Mouse (Mus musculus): ENCODE measurements at regions not wholly inside any gene's neighbourhood (a gene's known extent, or its start where the extent isn't known, plus 50 kb on each side); places are given as distances from the start of the nearest gene placed in this dataset.
A peak's percentile ranks its signal among the peaks of the same experiment; 100 is the strongest.

DNA sequence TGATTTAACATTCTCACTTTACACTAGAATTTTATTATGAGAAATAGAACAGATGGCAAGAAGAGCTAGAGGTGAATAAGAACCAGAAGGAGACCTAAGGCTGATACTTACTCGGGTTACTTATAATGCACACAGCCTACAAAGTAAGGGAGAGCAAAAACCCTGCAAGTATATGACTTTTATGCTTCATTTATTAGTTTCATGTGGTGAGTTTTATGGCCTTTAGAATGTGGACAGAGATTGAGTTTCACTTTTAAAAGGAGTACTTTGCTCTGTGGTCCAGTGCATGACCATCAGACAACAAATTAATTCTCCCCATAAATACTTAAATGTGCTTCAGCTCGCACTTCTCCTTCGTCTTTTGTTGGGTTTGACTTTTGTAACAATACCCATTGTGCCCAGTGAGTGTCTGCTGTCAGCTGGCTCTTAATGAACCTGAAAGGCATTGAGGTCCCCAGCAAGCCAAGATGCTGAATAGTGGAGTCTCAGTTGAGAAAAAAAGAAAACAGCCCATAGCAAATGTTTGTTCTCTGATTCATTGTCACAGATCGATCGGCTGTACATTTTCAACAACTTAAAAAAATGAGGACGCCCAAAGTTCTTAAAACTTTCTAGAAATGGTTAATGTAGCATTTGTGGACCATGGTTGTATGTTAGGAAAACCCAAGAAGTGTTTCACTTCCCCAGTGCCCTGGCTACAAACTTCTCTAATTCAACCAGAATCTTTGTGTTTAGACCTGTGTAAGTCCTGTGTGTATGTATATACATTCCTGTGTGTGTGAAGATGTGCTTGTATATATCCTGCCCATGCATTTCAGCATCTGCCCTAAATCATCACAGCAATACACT, 194.5 kb downstream of the Gm5426 start:
- DNase-seq, result no peak

DNA sequence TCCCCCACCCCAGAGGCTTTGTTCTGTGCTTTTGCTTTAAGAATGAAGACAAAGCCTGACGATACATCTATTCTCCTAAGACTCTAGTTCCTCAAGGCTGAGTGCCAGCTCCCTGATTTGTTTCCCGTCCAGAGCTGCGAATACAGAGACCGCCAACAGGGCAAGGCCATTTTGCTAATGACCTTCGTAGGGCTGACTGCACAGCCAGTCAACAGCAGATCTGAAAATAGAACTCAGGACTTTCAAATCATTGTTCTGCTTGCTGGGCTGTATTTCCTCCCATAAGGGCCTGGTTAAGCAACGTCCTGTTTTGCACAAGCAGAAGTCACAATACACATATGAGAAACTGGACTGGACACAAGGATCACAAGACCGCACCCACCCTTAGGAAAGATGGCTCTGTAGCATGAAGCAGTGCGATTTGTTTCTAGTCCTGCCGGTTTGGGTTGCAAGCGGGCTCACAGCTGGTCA, 196.4 kb downstream of the Gm5426 start:
- peak; percentile 34 to 64 for DNase-seq

DNA sequence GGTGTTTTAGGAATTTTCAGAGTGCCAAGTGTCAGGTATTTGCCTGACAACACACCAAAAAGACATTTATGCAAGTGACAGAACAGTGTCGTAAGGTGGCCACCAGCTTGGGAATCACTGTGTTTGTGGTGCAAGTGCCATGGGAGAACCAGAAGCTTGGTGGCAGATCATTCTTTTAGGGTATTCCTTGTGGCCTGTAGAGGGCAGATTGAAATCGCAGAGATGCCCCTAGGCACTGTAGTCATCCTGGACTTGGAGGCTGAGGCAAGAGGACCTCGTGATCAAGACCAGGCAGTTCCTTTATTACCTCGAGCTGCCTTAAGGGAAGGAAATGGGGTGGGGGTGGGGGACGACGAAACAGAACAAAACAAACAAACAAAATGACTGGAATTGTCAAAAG, 196.8 kb downstream of the Gm5426 start:
- DNase-seq, result no peak

- no peak for DNase-seq
These were observed 199.9 kb downstream of the Gm5426 start for GRCm38 (mm10) chr10:96336271-96336670.

- DNase-seq, result no peak
These were observed 200.8 kb downstream of the Gm5426 start for GRCm38 (mm10) chr10:96337088-96337666.

DNA sequence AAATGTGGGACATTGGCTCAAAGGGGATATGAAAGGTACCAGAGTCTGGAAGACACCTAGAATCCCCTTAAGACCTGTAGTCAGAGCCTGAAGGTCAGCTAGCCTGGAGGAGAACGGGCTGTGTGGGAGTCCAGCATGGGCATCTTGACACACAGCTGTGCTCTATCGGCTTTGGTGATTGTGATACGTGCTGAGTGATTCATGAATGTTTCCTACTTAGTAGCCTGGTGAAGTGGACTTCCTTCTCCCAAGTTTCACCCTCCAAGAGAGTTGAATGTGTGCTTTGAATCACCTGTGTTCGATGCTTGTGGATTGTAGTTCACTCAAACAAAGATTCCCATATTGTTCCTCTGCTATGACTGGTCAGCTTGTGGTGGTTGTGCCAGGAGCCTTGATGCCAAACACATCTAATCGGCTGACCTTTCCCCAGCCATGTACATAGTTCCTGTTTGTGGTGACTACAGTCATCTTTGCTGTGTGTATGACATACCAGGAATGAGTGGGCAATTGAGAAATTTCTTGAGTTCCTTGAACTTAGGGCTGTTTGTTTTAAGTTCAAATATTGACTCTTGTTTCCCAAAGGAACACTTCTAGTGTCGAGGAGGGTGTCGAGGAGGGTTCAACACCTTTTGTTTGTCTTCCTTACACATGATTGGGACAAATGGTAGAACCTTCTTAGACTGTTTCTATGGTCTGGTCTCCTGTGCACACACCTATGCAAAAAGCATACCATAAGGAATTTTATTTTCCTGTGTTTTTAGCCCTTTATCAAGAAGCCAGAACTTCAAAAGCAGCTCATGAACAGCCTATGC, 201.6 kb downstream of the Gm5426 start:
- no peak for DNase-seq

DNA sequence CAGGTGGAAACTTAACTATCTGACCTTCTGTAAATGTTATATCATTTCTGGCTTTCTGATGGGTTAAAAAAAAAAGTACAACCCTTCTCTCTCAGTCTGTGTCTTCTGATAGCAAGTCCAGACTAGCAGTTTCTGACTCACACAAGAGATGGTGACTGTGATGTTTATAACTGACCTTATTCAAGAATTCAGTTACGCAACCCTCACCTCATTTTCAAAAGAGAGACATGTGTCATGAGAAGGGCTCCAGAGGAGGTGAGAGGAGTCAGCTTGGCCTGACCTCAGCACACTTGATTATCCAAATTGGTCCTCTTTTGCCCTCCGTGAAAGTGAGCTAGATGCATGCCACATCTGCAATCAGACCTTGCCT, 202.2 kb downstream of the Gm5426 start:
- DNase-seq, result no peak

- no peak for DNase-seq
These were observed 206.1 kb downstream of the Gm5426 start for GRCm38 (mm10) chr10:96342476-96342875.

DNA sequence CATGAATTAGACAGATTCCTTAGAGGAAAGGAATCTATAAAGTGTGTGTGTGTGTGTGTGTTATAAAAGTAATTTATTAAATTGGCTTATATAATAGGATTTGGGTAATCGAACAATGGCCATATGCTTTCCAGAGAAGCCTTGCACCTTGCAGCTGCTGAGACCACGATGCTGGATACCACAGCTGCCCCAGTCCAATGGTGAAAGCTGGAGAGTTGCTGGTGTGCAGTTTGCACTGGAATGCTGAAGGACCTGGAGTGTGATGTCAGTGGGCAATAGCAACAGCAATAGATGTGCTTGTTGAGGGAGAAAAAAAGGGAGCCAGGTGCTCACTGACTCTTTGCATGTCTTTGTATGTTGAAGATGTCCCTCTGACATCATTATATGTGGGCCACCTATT, 207.3 kb downstream of the Gm5426 start:
- no peak for DNase-seq

GRCm38 (mm10) chr10:96350692-96351091, 214.3 kb downstream of the Gm5426 start:
- DNase-seq, result no peak

GRCm38 (mm10) chr10:96351320-96351719, 214.9 kb downstream of the Gm5426 start:
- no peak for DNase-seq

GRCm38 (mm10) chr10:96356980-96357624, 220.7 kb downstream of the Gm5426 start:
- no peak for DNase-seq

DNA sequence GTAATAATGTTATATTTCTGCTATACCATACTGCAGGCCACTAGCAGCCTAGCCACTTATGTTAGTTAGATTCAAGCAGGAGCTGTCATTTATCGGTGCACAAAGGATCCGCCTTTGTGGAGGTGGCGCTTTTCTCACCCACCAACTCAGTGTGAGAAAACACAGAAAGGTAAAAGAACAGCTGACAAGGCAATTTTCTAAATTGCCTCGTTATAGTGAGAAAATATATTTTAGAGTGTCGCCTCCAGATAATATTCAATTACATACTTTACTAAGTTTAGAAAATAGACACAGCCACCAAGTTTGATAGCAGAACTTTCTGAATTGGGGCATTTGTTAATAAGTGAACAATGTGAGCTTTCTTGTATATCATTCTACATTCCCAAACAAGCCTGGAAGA, 221.2 kb downstream of the Gm5426 start:
- DNase-seq, result no peak

- DNase-seq, result no peak
These were observed 222.6 kb downstream of the Gm5426 start for GRCm38 (mm10) chr10:96358984-96359383.

DNA sequence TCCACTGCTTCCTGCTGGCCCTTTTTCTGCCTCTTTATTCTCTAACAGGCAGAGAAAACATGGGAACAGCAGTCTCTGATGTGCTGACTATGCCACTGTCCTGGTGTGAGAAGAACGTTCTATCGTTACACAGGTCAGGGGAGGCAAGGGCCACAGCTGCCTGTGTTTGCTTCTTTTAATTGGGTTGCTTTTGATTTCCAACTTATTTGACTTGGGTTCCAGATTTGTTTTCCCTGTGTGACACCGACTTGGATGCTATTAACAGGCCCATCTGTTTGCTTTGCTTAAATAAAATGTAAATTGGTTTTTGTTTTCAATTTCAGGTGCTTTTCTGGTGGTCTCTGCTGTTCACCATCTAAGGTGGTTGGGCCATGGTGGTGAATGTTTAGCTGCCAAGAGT, 225.8 kb downstream of the Gm5426 start:
- DNase-seq, result no peak

- DNase-seq, result no peak
These were observed 227.5 kb downstream of the Gm5426 start for GRCm38 (mm10) chr10:96363867-96364266.

GRCm38 (mm10) chr10:96365101-96365500, 228.7 kb downstream of the Gm5426 start:
- peak in 1 of 2 experiments; percentile 13 for DNase-seq

- DNase-seq, result no peak
These were observed 230.5 kb downstream of the Gm5426 start for GRCm38 (mm10) chr10:96366871-96367270.

DNA sequence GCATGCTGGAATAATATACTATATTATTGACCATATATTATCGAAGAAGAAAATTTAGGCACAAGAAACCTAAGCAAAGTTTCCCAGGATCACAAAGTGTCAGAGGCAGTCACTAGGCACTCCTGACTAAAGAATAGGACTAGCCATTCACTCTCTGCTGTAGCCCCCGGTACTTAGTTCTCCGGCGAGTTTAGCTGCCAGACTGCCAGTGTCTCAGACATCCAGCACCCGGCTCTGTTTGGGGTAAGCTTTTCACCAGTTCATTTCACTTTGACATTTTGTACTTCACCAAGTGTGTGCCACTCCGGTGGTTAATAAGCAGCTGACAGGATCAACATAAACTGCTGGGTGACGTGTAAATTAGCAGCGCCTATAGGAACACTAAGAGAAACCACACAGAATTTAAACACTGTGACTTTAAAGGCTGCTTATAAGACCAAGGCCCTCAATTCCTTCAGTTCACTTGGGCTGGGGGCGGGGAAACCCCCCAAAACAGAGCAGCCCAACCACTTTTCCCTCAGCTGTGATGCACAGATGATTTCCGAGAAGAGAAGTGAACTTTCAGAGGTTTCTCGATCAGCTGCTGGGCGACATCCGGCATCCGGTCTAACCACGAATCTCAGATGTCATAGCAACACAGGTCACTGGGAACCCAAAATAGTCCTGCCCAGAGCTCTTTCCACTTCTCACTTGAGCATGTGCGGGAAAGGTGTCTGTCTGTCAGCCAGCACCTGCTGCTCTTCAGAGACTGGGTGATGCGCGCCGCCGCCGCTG, 234.3 kb downstream of the Gm5426 start:
- DNase-seq, result peak; percentile 22 to 42

- no peak for DNase-seq
These were observed 234.9 kb downstream of the Gm5426 start for GRCm38 (mm10) chr10:96371321-96371653.

GRCm38 (mm10) chr10:96372616-96373346, 236.4 kb downstream of the Gm5426 start:
- no peak for DNase-seq

DNA sequence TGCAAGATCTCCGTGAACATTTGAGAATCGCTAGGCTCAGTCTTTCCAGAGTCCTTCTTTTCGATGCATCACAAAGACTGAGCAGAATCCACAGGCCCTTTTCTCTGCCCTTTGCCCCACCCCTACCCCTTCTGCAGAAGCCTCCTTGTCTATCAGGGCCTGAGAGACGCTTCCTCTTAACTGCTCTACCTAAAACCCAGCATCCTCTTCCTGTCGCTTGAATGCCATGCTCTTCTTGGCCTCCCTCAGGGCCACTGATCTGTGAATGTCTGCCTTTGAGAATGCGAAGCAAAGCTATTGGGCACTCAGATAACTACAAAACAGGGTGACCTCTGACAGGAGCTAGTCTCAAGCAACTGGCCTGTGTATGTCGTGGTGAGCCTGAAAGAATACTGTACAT, 237.1 kb downstream of the Gm5426 start:
- DNase-seq, result no peak
